Mouse (Mus musculus): ENCODE results near the gene Ankrd23. TPM values are rescaled to one million over a fixed set of nuclear protein-coding genes. Genes with fewer than 3 reads are reported as not detected.

The Ankrd23 gene
- polyA plus RNA-seq, 1 experiment from 2014 or later, result 16.6 TPM

- WGBS, result 9% methylated on average over 3 of the region's 3 CpGs
- H3K4me1 ChIP-seq, result no peaks in the 10 kb centered on the region
- no peak for ATAC-seq (ENCODE audit: low FRiP score, low read depth)
Observed at GRCm38 (mm10) chr1:36501261-36501660, 35.4 kb downstream of the Ankrd23 start.

DNA sequence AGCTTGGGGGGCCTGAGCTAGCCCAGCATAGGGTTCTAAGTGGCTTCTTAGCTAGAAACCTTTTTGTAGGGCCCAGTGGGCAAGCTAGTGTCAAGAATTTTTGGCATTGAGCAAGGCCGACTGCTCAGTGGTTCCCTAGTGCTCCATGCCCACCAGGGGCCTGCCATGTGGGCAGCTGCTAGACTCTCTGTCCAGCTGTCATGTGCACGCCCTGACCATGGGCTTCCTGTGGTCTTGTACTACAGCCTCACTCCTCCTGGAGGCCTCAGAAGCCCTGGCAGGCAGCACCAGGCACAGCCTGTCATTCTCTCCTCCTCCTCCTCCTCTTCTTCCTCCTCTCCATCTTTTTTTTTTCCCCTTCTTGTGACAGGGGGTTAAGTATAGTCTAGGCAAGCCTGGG is 39.4 kb downstream of the Ankrd23 start:
- H3K9ac ChIP-seq, result no peak overlapping the region
- H3K4me1 ChIP-seq, result no peaks in the 10 kb centered on the region
- no peak overlapping the region for H3K27ac ChIP-seq
- H3K27me3 ChIP-seq (replicated peaks), result no peaks in the 10 kb centered on the region
- H3K9me3 ChIP-seq, result no peaks in the 10 kb centered on the region
- WGBS, result 71% methylated on average over 2 of the region's 2 CpGs
- H3K36me3 ChIP-seq, result peaks cover 23% of the 10 kb centered on the region
- H3K4me3 ChIP-seq, result no peak overlapping the region
- H3K4me2 ChIP-seq (replicated peaks), result no peak overlapping the region
- ATAC-seq (ENCODE audit: low FRiP score, low read depth), result no peak

More at GRCm38 (mm10) chr1:36501261-36501660, 35.4 kb downstream of the Ankrd23 start:
- Histone ChIP-seq H3K9ac (no peak overlapping the region), H3K36me3 (peaks cover 30% of the 10 kb centered on the region), H3K9me3 (no peaks in the 10 kb centered on the region), H3K27ac (no peak overlapping the region), H3K4me3 (no peak overlapping the region), H3K27me3 (replicated peaks) (no peaks in the 10 kb centered on the region), H3K4me2 (replicated peaks) (no peak overlapping the region)

DNA sequence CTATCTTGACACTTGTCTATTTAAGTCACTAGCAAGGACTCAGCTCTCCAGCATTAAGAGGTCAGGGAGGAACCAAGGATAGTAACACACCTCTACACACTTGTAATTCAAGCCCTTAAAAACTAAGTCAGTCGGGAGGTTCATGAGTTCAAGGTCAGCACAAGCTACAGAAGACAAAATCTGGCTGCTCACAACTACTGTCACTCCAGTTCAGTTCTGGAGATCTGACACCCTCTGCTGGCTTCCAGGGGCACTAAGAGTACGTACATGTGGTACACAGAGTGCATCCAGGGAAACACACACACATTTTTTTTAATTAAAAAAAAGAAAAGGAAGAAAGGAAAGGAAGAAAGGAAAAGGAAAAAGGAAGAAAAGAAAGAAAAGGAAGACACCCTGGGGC is 40.0 kb downstream of the Ankrd23 start:
- 58% methylated on average over 2 of the region's 2 CpGs for WGBS
- H3K4me3 ChIP-seq, result no peak overlapping the region
- H3K36me3 ChIP-seq, result peaks cover 23% of the 10 kb centered on the region
- H3K9me3 ChIP-seq, result no peaks in the 10 kb centered on the region
- ATAC-seq (ENCODE audit: low FRiP score, low read depth), result no peak
- no peaks in the 10 kb centered on the region for H3K27me3 ChIP-seq (replicated peaks)
- no peak overlapping the region for H3K4me2 ChIP-seq (replicated peaks)
- no peak overlapping the region for H3K27ac ChIP-seq
- H3K9ac ChIP-seq, result no peak overlapping the region
- H3K4me1 ChIP-seq, result no peaks in the 10 kb centered on the region

DNA sequence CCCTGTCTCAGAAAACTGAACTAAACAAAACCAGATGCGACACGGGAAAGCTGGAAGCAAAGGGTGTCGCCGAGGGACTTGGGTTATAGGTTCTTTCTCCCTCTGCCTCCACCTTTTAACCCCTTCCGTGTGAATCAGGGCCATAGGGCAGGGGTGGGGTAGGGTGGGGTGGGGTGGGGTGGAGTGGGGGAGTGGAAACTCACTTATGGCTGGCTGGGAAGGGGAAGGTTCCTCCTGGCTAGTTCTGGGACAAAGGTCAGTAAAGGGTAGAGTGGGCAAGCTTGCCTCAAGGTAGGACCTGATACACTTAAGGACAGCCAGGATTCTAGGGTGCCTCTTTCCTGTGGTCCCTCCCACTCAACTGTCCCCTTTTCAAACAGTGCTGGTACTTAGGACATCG is 43.4 kb downstream of the Ankrd23 start:
- 83% methylated on average over 6 of the region's 6 CpGs for WGBS
- ATAC-seq (ENCODE audit: low FRiP score, low read depth), result no peak

DNA sequence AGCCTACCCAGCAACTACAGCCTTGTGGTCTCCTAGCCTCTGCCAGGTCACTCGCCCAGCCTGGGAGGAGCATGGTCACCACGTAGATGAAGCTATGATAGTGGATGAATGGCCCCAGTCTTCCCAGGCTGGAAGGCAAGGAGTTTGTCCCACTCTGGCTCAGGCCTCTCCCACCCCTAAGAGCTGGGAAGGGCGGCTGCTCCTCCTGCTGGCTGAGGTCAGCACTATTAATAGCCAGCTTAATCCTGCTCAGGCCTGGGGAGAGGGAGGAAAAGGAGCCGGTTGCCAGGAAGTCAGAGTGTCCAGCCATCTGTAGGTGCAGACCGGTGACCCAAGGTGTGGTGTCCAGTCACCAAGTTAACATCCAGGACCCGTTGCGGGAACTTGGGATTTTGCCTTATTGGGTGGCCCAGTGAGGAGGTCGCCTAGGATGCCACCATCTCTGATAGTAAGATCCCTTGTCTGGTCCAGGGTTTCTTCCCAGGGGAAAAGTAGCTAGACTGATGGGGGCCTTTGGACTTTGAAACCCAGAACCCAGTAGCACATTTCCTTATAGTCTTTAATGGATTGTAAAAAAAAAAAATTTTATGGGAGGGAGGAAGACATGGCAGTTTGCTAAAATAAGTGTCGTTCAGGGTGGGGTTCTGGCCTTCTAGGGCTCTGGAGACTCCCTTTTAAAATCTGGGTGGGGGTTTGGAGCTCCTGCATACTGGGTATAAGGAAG is 44.1 kb downstream of the Ankrd23 start:
- no peak overlapping the region for H3K27ac ChIP-seq
- no peak for ATAC-seq (ENCODE audit: low FRiP score, low read depth)
- H3K4me1 ChIP-seq, result no peaks in the 10 kb centered on the region; the same call in 1 of the 2 replicates
- H3K4me2 ChIP-seq (replicated peaks), result no peak overlapping the region
- H3K36me3 ChIP-seq, result no peaks in the 10 kb centered on the region
- no peaks in the 10 kb centered on the region for H3K9me3 ChIP-seq
- no peak overlapping the region for H3K9ac ChIP-seq
- WGBS, result 57% methylated on average over 9 of the region's 9 CpGs
- no peak overlapping the region for H3K4me3 ChIP-seq
- no peaks in the 10 kb centered on the region for H3K27me3 ChIP-seq (replicated peaks)

More for the DNA sequence above, 43.4 kb downstream of the Ankrd23 start:
- H3K27ac ChIP-seq, result no peak overlapping the region
- H3K36me3 ChIP-seq, result peaks cover 2% of the 10 kb centered on the region; the same call in 1 of the 2 replicates
- H3K27me3 ChIP-seq (replicated peaks), result no peaks in the 10 kb centered on the region
- H3K9me3 ChIP-seq, result no peaks in the 10 kb centered on the region
- no peak overlapping the region for H3K4me3 ChIP-seq
- no peak overlapping the region for H3K4me2 ChIP-seq (replicated peaks)
- no peak overlapping the region for H3K9ac ChIP-seq
- no peaks in the 10 kb centered on the region; the same call in 1 of the 2 replicates for H3K4me1 ChIP-seq

DNA sequence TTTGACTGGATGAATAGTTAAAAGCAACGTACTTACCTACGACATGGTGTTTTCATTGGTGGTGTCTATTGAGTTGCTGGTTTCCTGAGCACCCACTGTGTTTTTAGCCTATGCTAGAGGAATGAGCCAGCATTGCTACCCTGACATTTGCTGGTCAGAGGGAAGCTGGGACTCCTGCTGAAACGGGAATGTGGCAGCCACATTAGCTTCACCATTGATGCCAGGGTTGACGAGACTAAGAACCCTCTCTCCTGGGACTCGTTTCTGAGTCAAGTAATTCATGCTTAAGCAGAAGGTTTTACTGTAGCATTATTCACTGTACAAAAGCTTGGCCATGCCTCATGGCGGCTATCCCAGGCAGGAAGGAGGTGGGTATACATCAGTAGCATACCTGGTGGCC is 47.0 kb downstream of the Ankrd23 start:
- H3K9me3 ChIP-seq, result no peaks in the 10 kb centered on the region
- no peak overlapping the region for H3K27ac ChIP-seq
- no peaks in the 10 kb centered on the region for H3K36me3 ChIP-seq
- no peaks in the 10 kb centered on the region; the same call in 1 of the 2 replicates for H3K4me1 ChIP-seq
- no peak overlapping the region for H3K9ac ChIP-seq
- no peak overlapping the region for H3K4me3 ChIP-seq
- H3K27me3 ChIP-seq (replicated peaks), result no peaks in the 10 kb centered on the region
- 66% methylated on average over 6 of the region's 6 CpGs for WGBS
- ATAC-seq (ENCODE audit: low FRiP score, low read depth), result no peak
- H3K4me2 ChIP-seq (replicated peaks), result no peak overlapping the region

DNA sequence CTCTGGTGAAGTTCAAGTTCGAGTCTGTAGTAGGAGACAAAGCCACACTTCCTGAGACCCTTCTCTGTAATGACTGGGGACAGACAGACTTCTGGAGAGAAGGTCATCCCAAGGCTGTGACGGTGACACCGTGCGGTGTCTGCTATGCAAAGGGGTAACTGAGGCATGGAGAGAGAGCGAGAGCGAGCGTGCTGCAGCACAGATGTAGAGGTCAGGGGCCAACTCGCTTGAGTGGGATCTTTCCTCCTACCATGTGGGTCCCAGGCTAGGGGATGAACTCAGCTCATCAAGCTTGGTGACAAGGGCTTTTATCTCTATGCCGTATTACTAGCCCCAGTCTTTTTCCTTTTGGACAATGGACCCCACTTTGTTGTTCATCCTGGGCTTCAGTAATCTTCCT is 49.6 kb downstream of the Ankrd23 start:
- Histone ChIP-seq H3K27ac (no peak overlapping the region), H3K9me3 (no peaks in the 10 kb centered on the region), H3K9ac (no peak overlapping the region), H3K4me2 (replicated peaks) (no peak overlapping the region), H3K4me3 (no peak overlapping the region), H3K27me3 (replicated peaks) (no peaks in the 10 kb centered on the region), H3K36me3 (no peaks in the 10 kb centered on the region), H3K4me1 (no peaks in the 10 kb centered on the region; the same call in 1 of the 2 replicates)
- WGBS, result 77% methylated on average over 9 of the region's 9 CpGs
- no peak for ATAC-seq (ENCODE audit: low FRiP score, low read depth)

DNA sequence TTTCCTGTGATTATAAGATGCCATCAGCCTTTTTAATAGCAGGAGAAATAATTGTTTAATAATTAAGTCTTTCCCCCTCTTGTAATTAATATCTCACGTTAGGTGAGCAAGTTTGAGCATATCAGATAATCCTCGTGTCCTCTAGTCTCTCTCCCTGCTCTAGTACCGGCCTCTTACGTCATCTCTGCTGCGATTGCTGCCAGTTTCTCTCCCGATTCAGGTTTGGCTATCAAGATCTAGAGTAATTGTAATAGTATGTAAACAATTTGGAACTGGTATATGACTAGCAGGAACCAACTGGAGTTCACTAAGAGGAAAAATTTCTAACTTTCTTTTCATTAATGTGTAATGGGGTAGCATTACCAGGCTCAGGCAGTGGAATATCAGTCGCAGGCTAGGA is 51.6 kb downstream of the Ankrd23 start:
- ATAC-seq (ENCODE audit: low FRiP score, low read depth), result no peak
- H3K9ac ChIP-seq, result no peak overlapping the region

DNA sequence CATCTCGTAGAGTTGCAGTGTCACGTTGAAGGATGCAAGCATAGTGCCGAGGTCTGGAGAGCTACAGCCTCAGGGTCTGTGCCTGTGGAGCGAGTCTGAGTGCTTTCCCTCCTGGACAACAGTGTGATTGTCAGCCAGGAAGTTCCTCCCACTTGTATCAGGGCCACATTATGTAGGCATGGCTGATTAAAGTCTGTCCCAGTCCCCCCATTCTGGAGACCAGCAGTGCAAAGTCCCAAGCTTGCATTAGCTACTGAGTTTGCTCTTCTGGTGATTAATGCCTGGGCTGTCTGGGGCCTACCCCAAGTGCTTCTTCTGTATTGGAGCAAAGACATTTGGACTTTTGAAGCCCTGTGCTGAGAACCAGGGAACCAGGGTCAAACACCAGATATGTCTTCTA is 52.9 kb downstream of the Ankrd23 start:
- no peaks in the 10 kb centered on the region for H3K36me3 ChIP-seq
- H3K4me2 ChIP-seq (replicated peaks), result no peak overlapping the region
- no peaks in the 10 kb centered on the region for H3K27me3 ChIP-seq (replicated peaks)
- H3K4me1 ChIP-seq, result no peaks in the 10 kb centered on the region
- WGBS, result 76% methylated on average over 4 of the region's 4 CpGs
- no peak overlapping the region for H3K27ac ChIP-seq
- no peak overlapping the region for H3K9ac ChIP-seq
- no peaks in the 10 kb centered on the region for H3K9me3 ChIP-seq
- no peak for ATAC-seq (ENCODE audit: low FRiP score, low read depth)
- H3K4me3 ChIP-seq, result no peak overlapping the region

More for the DNA sequence above, 51.6 kb downstream of the Ankrd23 start:
- Histone ChIP-seq H3K4me1 (no peaks in the 10 kb centered on the region; the same call in 1 of the 2 replicates), H3K4me2 (replicated peaks) (no peak overlapping the region), H3K27ac (no peak overlapping the region), H3K9me3 (no peaks in the 10 kb centered on the region), H3K36me3 (no peaks in the 10 kb centered on the region), H3K4me3 (no peak overlapping the region), H3K27me3 (replicated peaks) (no peaks in the 10 kb centered on the region)
- WGBS, result 93% methylated on average over 7 of the region's 7 CpGs

Small RNA genes within 50 kb of the gene (microRNA-seq; reads per million reads assigned to microRNA genes)
- not detected for gene Gm47280

Other genes starting within 250 kb of the Ankrd23 start
- 4.1 and 5.2 TPM in 2 replicates for gene Arid5a, start 229.2 kb downstream of the Ankrd23 start, polyA plus RNA-seq (2016; fragmentation: Nextera tagmentation; extraction: Ambion mirVana)
- 44.0 and 45.3 TPM in 2 replicates for gene Kansl3, start 167.7 kb downstream of the Ankrd23 start, polyA plus RNA-seq (2016; fragmentation: Nextera tagmentation; extraction: Ambion mirVana)
- gene Fer1l5, start 164.6 kb downstream of the Ankrd23 start, polyA plus RNA-seq (2016; fragmentation: Nextera tagmentation; extraction: Ambion mirVana), result 1.7 and 2.1 TPM in 2 replicates
- 71.2 and 73.2 TPM in 2 replicates for gene Lman2l, start 91.6 kb downstream of the Ankrd23 start, polyA plus RNA-seq (2016; fragmentation: Nextera tagmentation; extraction: Ambion mirVana)
- gene Cnnm4, start 65.3 kb downstream of the Ankrd23 start, polyA plus RNA-seq (2016; fragmentation: Nextera tagmentation; extraction: Ambion mirVana), result 10.1 and 10.6 TPM in 2 replicates
- 3.7 and 5.3 TPM in 2 replicates for gene Cnnm3, start 25.0 kb downstream of the Ankrd23 start, polyA plus RNA-seq (2016; fragmentation: Nextera tagmentation; extraction: Ambion mirVana)
- 1.0 TPM in 1 of 2 replicates, not detected in the other for gene Gm42417, start 2.5 kb upstream of the Ankrd23 start, polyA plus RNA-seq (2016; fragmentation: Nextera tagmentation; extraction: Ambion mirVana)
- 18.6 and 19.5 TPM in 2 replicates for gene Ankrd39, start 10.6 kb upstream of the Ankrd23 start, polyA plus RNA-seq (2016; fragmentation: Nextera tagmentation; extraction: Ambion mirVana)
- gene Sema4c, start 21.5 kb upstream of the Ankrd23 start, polyA plus RNA-seq (2016; fragmentation: Nextera tagmentation; extraction: Ambion mirVana), result 35.4 and 38.2 TPM in 2 replicates
- 0.33 and 0.48 TPM in 2 replicates for gene Fam178b, start 146.3 kb upstream of the Ankrd23 start, polyA plus RNA-seq (2016; fragmentation: Nextera tagmentation; extraction: Ambion mirVana)
- 532 and 537 TPM in 2 replicates for gene Cox5b, start 154.6 kb upstream of the Ankrd23 start, polyA plus RNA-seq (2016; fragmentation: Nextera tagmentation; extraction: Ambion mirVana)
- 0.42 TPM in 1 of 2 replicates, not detected in the other for gene 4933424G06Rik, start 173.3 kb upstream of the Ankrd23 start, polyA plus RNA-seq (2016; fragmentation: Nextera tagmentation; extraction: Ambion mirVana)
- gene Actr1b, start 177.5 kb upstream of the Ankrd23 start, polyA plus RNA-seq (2016; fragmentation: Nextera tagmentation; extraction: Ambion mirVana), result 119 and 131 TPM in 2 replicates
- 0.17 and 0.33 TPM in 2 replicates for gene Zap70, start 224.9 kb upstream of the Ankrd23 start, polyA plus RNA-seq (2016; fragmentation: Nextera tagmentation; extraction: Ambion mirVana)